Mouse (Mus musculus): ENCODE measurements around the gene 4921504E06Rik.

4921504E06Rik gene

DNA sequence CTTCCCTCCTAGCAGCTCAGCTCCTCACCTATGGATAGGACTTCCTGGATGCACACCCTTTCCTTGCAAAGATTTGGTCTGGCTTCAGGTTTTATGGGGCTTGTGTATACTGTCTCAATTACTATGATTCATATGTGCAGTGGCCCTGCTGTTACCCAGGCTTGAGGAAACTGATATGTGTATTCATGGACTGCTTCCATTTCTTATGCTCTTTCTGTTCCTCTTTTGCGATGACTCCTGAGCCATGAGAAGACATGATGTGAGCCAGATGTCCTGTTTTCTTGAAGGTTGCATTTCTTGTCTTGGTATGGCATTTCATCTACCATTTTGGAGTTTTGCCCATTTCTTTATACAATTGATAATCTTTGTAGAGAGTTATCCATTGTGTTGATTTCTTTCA lies 48.0 kb downstream of the 4921504E06Rik start:
- no peak for DNase-seq (ENCODE audit: low read depth, low spot score)

GRCm38 (mm10) chr2:19490262-19490661 lies 63.5 kb downstream of the 4921504E06Rik start:
- no peak for DNase-seq (ENCODE audit: low read depth, low spot score)

DNA sequence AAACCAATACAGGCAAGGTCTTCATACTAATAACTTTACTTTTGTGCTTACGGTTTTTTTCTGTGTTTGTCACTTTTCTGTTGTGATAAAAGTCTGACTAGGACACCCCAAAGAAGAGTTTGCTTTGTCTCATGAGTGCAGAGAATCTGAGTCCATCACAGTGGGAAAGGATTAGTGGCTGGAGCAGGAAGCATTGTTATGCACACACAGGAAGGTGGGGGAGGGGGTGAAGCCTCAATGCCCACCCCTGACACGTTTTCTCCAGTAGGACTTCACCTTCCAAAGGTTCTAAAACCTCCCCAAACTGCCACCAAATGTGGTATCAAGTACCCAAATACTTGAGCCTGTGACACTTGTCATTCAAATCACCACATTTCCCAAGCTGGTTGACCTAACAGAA lies 91.8 kb downstream of the 4921504E06Rik start:
- DNase-seq (ENCODE audit: low read depth, low spot score), result no peak

DNA sequence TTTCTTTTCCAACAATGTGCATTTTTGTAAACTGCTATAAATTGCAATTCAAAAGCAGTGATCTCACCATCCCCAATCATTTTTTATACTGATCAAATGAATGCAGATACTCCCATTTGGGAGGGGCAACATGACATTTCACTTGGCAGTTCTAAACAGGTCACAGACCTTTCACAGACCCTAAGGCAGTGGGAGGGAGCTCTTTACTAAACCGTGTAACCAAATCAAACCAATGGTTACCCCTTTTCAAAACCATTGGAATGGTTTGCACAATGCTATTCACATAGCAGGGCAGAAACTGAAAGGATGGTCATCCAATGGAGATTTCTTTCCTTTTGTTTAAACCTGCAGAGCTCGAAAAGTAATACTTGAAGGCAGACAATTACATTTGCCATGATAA lies 94.9 kb downstream of the 4921504E06Rik start:
- DNase-seq (ENCODE audit: low read depth, low spot score), result no peak

GRCm38 (mm10) chr2:19455857-19456482 lies 97.7 kb downstream of the 4921504E06Rik start:
- DNase-seq (ENCODE audit: low read depth, low spot score), result no peak

DNA sequence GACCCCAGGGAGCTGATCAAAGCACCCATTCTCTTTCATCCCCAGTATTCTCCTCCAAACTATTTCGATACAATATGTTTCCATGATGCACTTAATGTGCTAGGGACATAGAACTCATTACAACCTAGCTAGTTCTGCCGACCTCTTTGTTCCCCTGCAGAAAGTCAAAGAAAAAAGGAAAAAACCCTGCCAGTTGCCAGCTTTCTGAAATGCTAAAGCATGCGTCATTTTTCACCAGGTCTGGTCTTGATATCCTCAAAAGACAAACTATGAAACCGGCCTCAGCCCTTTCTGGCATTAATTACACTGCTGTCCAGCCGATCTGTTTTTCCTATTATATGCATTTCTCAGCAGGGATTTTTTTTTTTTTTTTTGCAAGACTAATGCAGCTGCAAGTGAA lies 98.5 kb downstream of the 4921504E06Rik start:
- no peak for DNase-seq (ENCODE audit: low read depth, low spot score)

- DNase-seq (ENCODE audit: low read depth, low spot score), result no peak
Observed at GRCm38 (mm10) chr2:19452531-19453055, 101.1 kb downstream of the 4921504E06Rik start.

GRCm38 (mm10) chr2:19449308-19449707 lies 104.4 kb downstream of the 4921504E06Rik start:
- DNase-seq (ENCODE audit: low read depth, low spot score), result no peak

DNA sequence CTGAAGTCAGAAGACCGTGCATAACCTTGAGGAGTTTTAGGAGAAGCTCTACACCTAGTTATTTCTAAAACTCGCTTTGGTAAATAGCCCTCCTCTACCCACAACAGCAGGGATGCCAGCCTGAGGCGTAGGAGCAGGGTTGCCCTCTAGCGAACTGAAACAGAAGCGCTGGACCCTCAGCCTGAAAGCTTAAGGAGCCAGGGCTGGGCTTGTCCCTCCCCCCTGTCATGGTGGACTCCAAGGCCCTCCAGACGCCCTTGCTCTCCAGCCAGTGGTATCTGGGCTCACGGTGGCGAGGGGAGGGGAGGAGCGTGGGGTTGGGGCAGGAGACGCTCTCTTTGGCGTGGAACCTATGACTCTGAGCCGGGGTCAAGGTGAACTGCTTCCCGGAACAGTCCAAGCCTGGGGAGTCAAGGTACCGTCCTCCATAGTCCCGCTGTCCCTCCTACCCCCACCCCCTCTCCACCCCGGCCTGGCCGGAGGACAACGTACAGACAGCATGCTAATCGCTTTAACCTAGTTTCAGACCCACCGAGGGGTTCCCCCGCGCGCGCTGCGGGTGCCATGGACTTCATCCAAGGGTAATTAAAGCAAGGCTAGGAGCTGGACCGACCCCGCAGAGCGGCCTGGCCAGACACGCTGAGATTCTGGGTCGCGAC lies 105.5 kb downstream of the 4921504E06Rik start:
- no peak for DNase-seq (ENCODE audit: low read depth, low spot score)

GRCm38 (mm10) chr2:19446746-19447145 lies 107.0 kb downstream of the 4921504E06Rik start:
- DNase-seq (ENCODE audit: low read depth, low spot score), result no peak

DNA sequence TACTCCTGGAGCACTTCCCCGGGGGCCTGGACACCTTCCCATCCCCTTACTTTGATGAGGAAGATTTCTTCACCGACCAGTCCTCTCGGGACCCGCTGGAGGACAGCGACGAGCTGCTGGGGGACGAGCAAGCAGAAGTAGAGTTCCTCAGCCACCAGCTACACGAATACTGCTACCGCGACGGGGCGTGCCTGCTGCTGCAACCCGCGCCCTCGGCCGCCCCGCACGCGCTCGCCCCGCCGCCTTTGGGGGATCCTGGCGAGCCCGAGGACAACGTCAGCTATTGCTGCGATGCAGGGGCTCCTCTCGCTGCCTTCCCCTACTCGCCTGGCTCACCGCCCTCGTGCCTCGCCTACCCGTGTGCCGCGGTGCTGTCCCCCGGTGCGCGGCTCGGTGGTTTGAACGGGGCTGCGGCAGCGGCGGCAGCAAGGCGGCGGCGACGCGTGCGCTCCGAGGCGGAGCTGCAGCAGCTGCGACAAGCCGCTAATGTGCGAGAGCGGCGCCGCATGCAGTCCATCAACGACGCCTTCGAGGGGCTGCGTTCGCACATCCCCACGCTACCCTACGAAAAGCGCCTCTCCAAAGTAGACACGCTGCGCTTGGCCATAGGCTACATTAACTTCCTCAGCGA lies 107.7 kb downstream of the 4921504E06Rik start:
- no peak for DNase-seq (ENCODE audit: low read depth, low spot score)

DNA sequence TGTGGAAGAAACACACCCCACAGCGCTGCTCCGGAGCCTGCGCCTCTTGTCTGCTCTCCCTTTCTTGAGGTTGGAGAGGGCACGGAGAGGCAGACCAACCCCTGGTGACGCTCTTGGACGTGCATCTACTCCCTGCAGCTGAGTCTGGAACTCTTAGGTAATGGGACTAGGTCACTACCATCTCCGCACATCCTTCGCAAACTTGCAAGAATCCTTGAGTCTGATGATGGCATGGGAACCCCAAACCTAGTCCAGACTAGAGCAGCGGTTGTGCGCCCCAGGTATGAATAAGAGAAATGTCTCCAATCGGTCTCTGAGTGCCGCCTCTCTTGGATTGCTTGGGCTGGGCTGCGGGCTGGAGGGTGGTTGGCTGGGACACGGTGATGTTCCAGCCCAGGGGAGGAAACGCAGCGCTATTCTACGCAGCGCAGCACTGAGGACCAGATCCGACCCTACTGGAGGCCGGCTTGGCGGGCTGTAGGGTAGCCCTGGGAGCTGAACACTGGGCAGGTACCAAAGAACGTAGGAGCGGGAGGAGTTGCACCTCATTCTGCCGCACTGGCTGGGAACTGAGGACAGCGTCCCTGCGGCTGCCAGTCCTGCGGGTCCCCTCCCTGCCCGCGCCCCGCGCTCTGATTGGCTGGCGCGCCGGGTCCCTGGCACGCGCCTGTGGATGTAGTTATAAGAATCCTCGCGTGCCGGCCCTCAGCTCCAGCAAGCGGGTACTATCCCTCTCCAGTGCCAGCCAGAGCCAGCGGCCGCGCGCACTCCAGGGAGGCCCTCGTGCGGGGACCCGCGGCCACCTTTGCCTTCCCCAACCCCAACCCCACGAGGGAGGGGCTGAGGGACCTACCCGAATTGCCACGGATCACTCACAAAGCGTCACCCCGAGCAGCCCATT lies 108.5 kb downstream of the 4921504E06Rik start, which contains the start of gene Ptf1a:
Ptf1a (plus strand) TSS at position 733 of the 901 bp plus-strand sequence.
- no peak for DNase-seq (ENCODE audit: low read depth, low spot score)

- no peak for DNase-seq (ENCODE audit: low read depth, low spot score)
Observed at GRCm38 (mm10) chr2:19444346-19444745, 109.4 kb downstream of the 4921504E06Rik start.

DNA sequence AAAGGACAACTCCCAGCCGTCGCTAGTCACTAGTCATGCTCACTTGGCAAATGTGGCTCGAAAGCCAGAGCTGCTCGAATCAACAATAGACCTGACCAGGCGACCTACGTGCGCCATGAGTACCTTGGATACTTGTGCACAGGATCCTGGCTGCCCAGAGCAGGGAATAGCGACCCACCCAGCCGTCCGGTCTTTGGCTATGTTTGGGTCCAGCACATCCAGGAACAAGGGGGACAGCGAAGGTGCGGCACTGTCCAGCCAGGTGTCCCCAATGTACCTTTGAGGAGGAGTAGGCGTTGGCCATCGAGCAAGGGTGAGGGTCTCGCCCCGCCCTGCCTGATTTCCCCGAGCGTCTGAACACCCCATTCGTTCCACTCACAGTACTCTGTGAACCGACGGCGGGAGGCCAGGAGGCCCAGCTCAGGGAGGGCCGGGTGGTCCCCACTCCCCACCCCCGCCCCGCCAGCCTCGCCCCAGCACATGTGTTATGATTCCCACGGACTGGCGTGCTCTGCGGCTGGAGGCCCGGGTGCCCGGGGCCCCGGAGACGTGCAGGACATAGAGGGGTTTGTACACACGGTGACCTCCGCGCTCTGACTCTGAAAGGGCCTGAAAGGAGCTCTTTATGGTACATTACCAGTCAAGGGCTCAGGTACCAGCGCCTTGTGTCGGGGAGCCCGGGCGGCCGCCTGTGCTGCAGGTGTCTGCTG lies 121.9 kb downstream of the 4921504E06Rik start:
- DNase-seq (ENCODE audit: low read depth, low spot score), result no peak

DNA sequence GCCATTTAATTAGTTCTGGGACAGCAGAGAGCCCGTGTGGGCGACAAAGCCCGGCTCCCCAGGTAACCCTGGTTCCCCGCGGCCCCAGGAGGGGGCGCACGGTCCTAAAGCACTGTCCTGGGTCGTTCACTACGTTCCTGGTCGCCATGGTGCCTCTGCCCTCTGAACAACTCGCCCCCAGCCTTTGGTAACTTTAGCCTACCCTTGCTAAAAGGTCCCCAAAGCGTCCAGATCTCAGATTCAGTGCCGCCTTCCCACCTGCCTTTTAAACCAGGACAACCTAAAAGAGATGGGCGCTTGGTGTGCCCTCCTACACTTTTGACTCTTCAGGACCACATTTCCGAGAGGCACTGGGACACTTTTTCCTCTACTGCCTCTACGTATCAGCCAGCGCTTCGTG lies 122.5 kb downstream of the 4921504E06Rik start:
- no peak for DNase-seq (ENCODE audit: low read depth, low spot score)

- DNase-seq (ENCODE audit: low read depth, low spot score), result no peak
Observed at GRCm38 (mm10) chr2:19430746-19431145, 123.0 kb downstream of the 4921504E06Rik start.

GRCm38 (mm10) chr2:19429691-19430690 lies 123.7 kb downstream of the 4921504E06Rik start:
- DNase-seq (ENCODE audit: low read depth, low spot score), result no peak

DNA sequence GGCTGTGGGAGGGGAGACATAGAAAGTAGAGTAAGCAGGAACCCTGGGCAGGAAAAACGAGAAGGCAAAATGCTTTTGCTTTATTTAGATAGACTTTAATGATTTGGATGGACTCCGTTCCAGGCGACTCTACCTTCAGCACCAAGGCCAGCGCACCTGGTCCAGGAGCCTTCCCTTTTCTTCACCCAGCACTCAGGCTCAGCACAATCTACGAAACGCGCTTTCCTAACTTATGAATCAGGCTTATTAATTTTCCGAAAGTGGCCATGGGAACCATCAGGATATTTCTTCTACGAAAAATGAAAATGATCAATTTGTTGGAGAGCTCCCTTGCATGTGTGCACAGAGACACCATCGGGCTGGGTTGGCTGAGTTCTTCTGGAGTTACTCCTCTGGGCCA lies 124.7 kb downstream of the 4921504E06Rik start:
- no peak for DNase-seq (ENCODE audit: low read depth, low spot score)

DNA sequence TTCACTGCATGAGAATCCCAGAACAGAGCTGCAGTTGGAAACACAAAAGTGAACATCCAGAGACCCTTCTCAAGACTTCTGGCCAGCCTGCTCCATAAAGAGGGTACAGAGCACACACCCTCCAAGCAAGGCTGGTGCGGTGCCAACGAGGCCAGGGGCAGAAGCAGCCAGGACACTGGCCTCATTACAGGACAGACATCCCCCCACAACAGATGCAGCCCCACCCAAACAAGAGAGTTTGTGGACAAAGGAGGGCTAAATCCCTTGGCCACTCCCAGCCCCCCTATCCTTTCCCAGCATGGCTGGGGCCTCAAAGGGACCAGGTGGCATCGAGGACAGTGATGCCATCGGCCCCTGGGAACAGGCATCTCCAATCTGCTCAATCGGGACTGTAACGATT lies 130.6 kb downstream of the 4921504E06Rik start:
- DNase-seq (ENCODE audit: low read depth, low spot score), result no peak

DNA sequence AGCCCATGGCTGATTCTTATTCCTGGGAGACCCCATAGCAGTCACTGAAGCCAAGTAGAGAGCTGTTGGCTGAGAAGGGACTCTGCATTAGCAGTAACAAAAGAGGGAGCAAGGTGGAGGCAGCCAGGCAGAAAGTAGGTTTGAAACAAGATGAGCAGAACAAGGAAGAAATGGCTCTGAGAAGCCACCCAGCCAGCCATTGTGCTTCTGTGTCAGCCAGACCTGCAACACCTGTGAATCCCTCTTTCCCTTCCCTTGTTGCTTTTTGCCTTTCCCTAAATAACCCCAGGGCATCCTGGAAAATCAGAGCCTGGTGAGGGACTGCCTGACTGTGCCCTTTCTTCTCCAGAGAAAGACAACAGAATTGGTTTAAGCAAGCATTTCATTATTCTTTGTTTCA lies 131.5 kb downstream of the 4921504E06Rik start:
- DNase-seq (ENCODE audit: low read depth, low spot score), result no peak
